Mouse (Mus musculus): ENCODE data around the gene Klrb1a.
A peak's percentile ranks its signal among the peaks of the same experiment; 100 is the strongest.

The Klrb1a gene

GRCm38 (mm10) chr6:128599555-128599954 is 23.8 kb downstream of the Klrb1a start:
- DNase-seq, result no peak

GRCm38 (mm10) chr6:128598256-128599047 is 24.9 kb downstream of the Klrb1a start:
- no peak for DNase-seq

GRCm38 (mm10) chr6:128597121-128597522 is 26.2 kb downstream of the Klrb1a start:
- no peak for DNase-seq

GRCm38 (mm10) chr6:128594651-128595050 is 28.7 kb downstream of the Klrb1a start:
- DNase-seq, result no peak

DNA sequence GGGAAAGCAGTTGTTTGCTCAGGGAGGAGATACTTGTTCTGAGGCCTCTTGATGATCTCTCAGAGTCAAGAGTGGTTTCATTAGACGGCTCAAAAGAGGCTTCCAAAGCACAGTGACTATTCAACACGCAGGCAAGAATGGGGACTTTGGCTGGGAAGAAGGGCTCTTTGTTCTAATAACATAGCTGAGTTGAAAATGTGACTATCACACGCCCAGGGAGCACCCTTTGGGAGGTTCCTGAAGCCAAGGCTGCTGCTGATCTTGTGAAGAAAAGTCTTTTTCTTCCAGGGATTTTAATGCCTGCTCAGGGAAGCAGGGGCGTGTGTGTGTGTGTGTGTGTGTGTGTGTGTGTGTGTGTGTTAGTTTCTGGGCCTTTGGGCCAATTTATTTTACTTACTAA is 33.9 kb downstream of the Klrb1a start:
- no peak for DNase-seq

GRCm38 (mm10) chr6:128587619-128588018 is 35.7 kb downstream of the Klrb1a start:
- no peak for DNase-seq

DNA sequence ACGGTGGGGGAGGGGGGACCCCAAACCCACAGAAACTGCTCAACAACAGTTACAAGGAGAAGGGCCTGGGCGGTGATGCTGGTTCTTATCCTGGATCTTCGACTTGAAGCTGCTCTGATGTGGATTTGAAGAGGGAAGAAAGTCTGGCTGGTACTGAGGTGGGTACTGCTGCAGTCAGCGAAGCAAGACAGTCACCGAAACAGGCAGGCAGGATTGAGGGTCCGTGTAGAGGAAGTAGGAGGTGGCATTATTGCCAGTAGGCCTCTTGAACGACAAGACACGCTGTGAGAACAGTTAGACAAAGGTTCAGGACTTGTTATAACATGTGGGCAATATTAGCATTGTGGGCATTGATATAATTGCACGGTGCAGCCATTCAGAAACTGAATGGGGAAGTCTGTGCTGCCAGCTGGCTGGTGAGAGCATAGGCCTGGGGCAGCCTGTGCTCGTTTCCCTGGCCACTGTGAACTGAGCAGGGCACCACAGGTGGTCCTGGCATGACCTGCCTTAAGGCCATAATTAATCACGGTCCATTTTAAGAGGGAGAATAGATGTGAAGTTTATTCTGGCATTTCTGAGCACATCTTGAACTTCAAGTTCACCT is 37.6 kb downstream of the Klrb1a start:
- DNase-seq, result no peak

DNA sequence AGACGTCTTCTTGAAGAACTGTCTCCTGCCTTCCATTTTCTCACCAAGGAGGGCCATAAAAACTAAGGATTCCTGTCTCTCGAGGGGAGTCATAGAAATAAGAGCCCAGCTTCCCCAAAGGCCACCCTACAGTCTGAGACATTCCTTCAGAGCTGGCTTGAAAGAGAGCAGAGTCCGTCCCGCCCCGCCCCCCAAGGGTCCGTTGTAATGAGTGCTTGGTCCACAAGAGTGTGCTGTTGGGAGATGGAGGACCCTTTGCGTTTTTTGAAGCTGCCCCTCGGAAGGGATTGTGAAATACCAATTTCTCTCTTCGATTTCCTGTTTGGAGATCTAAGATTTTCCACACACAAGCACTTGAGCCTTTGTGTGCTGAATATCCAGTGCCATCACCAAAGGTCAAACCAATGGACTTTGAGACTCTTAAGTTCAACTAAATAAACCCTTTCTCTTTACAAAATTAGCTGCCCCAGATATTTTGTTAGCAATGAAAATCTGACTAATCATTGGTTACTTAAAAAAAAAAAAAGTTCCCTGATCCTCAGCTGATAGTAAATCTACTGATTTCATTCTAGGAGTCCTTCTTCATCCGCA is 39.2 kb downstream of the Klrb1a start:
- peak; percentile 19 for DNase-seq

DNA sequence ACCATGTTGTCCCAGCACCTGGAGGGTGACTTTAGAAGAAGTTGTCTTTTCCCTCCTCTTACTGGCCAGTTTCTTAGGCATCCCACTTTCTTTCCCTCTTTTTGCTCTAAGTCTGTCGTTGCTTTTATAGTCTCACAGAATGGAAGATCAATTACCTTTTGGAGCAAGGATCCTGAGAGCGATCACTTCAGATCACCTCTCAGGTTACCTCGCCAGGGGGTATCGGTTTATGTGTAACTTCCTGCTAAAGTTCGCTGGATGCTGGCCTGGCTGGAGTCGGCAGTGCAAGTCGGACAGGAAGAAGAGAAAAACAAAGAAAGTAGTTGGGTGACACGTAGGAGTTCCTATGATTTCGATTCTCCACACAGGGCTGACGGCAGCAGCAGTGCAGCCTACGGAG is 41.8 kb downstream of the Klrb1a start, which contains the start of gene A2ml1:
A2ml1 (minus strand) TSS at position 101 of the 400 bp plus-strand sequence.
- DNase-seq, result no peak

GRCm38 (mm10) chr6:128577301-128577700 is 46.0 kb downstream of the Klrb1a start:
- no peak for DNase-seq

- DNase-seq, result no peak
These were observed 56.7 kb downstream of the Klrb1a start for GRCm38 (mm10) chr6:128566589-128566988.
